Mouse (Mus musculus): ENCODE measurements at regions not wholly inside any gene's neighbourhood (a gene's known extent, or its start where the extent isn't known, plus 50 kb on each side); places are given as distances from the start of the nearest gene placed in this dataset.

DNA sequence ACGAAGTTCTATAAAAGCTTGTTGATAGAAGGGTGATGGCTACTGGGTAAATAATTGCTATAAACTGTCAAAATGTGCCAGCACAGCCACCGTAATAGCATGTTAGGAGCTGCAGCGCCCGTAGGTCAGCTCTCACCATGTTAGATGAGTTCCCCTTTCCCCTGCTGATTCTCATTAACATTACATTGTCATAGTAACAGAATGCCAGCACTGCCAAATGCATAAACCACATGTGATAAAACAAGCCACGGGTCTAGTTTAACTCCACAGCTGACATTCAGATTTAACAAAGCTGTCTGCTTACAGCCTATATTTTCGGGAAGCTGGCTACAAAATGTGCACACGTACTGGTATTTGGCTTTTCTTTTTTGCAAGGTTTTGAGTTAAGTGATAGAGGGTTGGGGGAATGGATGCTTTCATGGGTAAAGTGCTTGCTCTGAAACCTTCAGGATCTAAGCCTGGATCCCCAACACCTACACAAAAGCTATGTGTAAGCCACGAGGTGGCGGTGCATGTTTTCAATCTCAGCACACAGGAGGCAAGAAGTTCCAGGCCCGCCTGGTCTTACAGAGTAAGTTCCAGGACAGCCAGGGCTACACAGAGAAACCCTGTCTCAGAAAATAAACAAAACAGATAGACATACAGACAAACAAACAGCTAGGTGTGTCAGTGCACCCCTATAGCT is 217.1 kb upstream of the Nampt start:
- no peak for TF ChIP-seq CTCF (IDR thresholded peaks at IDR 0.05)
- no peak for TF ChIP-seq POLR2A (IDR thresholded peaks at IDR 0.05; ENCODE audit: insufficient read depth, low read depth, low read length)
- no peak for TF ChIP-seq EP300 (IDR thresholded peaks at IDR 0.05; ENCODE audit: insufficient read depth, low read depth, low read length)

Measured in heart, adult 2 months (tissue).